Mouse (Mus musculus) embryonic fibroblast, embryonic 13.5 days (primary cell): Measurements from ENCODE around the gene Myh9. TPM values are rescaled to one million over a fixed set of nuclear protein-coding genes. Genes with fewer than 3 reads are reported as not detected.

Source experiments
- H3K27ac ChIP-seq: 2 replicates; pipeline ENCODE4 v1.5.1; 2012; ENCODE audit warnings: low read length, control low read depth, inconsistent platforms; ENCODE audit not compliant: insufficient read depth
- H3K4me1 ChIP-seq: 2 replicates; pipeline ENCODE4 v1.6.1; 2011; ENCODE audit warnings: low read length; ENCODE audit not compliant: control insufficient read depth, insufficient read depth
- H3K4me3 ChIP-seq: 2 replicates; pipeline ENCODE4 v1.5.1; 2011; ENCODE audit warnings: mild to moderate bottlenecking, control low read depth, low read length; ENCODE audit not compliant: insufficient read depth
- CTCF ChIP-seq: IDR thresholded peaks from 2 replicates; pipeline ENCODE4 v1.5.1; 2011; ENCODE audit warnings: mild to moderate bottlenecking, control low read depth, low read length, moderate library complexity, borderline replicate concordance; ENCODE audit not compliant: insufficient read depth
- POLR2A ChIP-seq: IDR thresholded peaks from 2 replicates; pipeline ENCODE4 v1.6.1; 2011; ENCODE audit warnings: low read depth, mild to moderate bottlenecking, control low read depth, low read length, moderate library complexity
- polyA plus RNA-seq: library from polyadenylated mRNA; stranded (reverse); fragments of >200 nt; gene quantifications from 2 replicates; pipeline ENCODE4 v1.2.4, GENCODE M21; 2011; ENCODE audit warnings: low read depth; ENCODE audit not compliant: missing spikeins, insufficient read length

Myh9 gene
- polyA plus RNA-seq, 1 experiment, result 718 TPM

GRCm38 (mm10) chr15:77763702-77764101 is 78.3 kb downstream of the Myh9 start:
- TF ChIP-seq POLR2A (no peak), CTCF (no peak)
- Histone ChIP-seq H3K4me3 (no peak overlapping the region), H3K4me1 (no peaks in the 10 kb centered on the region), H3K27ac (no peak overlapping the region)

DNA sequence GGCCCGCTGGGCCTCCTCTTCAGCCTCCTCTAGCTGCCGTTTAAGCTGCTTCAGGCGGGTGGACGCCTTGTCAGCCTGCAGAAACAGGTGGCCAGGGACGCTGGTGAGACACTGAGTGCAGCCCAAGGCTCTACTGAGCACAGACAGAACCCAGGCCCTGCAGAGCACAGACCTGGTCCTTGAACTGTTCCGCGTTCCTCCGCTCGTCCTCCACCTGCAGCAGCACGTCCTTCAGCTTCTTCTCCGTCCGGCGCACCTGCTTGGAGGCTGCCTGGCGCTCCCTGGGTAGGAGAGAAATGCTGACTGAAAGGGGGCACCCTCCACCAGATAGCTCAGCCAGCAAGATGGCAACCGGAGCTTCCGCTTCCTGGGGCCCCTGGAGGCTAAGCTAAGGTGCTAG is 78.9 kb downstream of the Myh9 start:
- Histone ChIP-seq H3K4me3 (no peak overlapping the region), H3K4me1 (no peaks in the 10 kb centered on the region), H3K27ac (no peak overlapping the region)
- no peak for TF ChIP-seq POLR2A
- no peak for TF ChIP-seq CTCF

- Histone ChIP-seq H3K27ac (no peak overlapping the region), H3K4me3 (no peak overlapping the region), H3K4me1 (no peaks in the 10 kb centered on the region)
- no peak for TF ChIP-seq POLR2A
- peak; percentile 73; the same call in 1 of the 2 replicates for TF ChIP-seq CTCF
Observed at GRCm38 (mm10) chr15:77761561-77762380, 80.2 kb downstream of the Myh9 start.

- no peak overlapping the region for H3K4me3 ChIP-seq
- H3K4me1 ChIP-seq, result no peaks in the 10 kb centered on the region
- TF ChIP-seq POLR2A (no peak), CTCF (no peak)
- no peak overlapping the region for H3K27ac ChIP-seq
Observed at GRCm38 (mm10) chr15:77761083-77761482, 80.9 kb downstream of the Myh9 start.

GRCm38 (mm10) chr15:77760037-77760436 is 81.9 kb downstream of the Myh9 start:
- no peak overlapping the region for H3K4me3 ChIP-seq
- no peaks in the 10 kb centered on the region for H3K4me1 ChIP-seq
- no peak overlapping the region for H3K27ac ChIP-seq
- TF ChIP-seq POLR2A (no peak), CTCF (no peak)

- H3K4me3 ChIP-seq, result no peak overlapping the region
- no peaks in the 10 kb centered on the region for H3K4me1 ChIP-seq
- H3K27ac ChIP-seq, result no peak overlapping the region
- TF ChIP-seq CTCF, result no peak
- no peak for TF ChIP-seq POLR2A
Observed at GRCm38 (mm10) chr15:77757586-77758226, 84.3 kb downstream of the Myh9 start.

DNA sequence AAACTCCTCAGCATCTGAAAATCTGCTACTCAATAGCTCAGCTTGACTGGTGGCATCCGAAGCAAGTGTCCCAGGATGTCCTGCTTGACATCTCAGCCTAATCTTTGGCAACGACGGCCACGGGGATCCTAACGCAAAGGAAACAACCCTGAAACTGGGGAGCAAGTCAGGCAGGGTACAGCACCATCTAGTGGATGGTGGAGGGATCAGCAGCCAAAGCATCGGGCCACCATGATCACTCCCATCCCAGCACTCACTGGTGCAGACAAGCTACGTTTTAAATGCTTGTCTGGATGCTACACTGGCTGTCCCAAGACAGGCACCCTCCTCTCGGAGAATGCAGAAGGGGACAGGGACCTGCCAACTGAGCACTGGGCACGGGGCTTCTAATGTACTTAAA is 85.1 kb downstream of the Myh9 start, which contains the start of gene Apol8:
Gene Apol8 (minus strand): TSS at position 156 of the 400 bp plus-strand sequence.
- Histone ChIP-seq H3K27ac (no peak within 1 kb of the TSS), H3K4me3 (no peak within 1 kb of the TSS)
- TF ChIP-seq CTCF (peak; percentile 94), POLR2A (no peak)

DNA sequence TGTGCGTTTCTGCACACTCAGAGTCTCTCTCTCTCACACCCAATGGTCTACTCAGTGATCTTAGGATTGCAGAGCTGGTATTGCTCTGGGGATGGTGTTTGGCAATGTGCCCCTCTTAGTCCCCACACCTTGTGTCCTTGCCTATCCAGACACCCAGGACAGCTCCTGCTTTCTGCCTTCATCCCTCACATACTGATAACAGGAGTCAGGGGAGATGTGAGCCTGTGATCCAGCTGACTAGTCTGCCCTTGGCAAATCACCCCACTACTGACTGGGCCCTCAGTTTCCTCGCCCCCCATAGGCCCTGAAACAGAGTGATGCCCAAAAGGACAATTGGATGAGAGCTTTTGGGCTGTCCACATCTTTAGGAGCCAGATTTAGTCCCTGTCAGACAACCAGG is 85.9 kb downstream of the Myh9 start:
- Histone ChIP-seq H3K4me3 (no peak overlapping the region), H3K4me1 (no peaks in the 10 kb centered on the region), H3K27ac (no peak overlapping the region)
- no peak for TF ChIP-seq POLR2A
- no peak for TF ChIP-seq CTCF

More for the DNA sequence above, 85.1 kb downstream of the Myh9 start, which contains the start of gene Apol8:
- no peaks in the 10 kb centered on the region for H3K4me1 ChIP-seq

DNA sequence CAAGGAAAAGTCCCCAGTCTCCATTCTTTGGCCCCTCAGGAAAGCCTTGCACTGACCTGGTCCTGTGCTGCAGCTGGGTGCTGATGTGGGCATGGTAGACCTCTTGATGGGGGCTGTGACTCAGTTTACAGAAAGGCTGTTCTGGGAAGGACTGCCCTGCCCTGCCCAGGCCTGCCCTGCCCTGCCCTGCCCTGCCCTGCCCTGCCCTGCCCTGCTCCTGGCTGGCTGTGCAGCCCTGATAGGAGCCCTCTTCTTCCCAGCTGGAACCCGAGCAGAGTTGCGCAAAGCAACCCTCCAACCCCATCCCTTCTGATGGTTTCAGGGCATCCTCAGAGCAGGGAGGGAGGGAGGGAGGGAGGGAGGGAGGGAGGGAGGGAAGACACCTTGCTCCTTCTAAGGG is 86.8 kb downstream of the Myh9 start:
- TF ChIP-seq POLR2A (no peak), CTCF (no peak)
- H3K27ac ChIP-seq, result no peak overlapping the region
- no peaks in the 10 kb centered on the region for H3K4me1 ChIP-seq
- H3K4me3 ChIP-seq, result no peak overlapping the region

- no peak overlapping the region for H3K27ac ChIP-seq
- H3K4me3 ChIP-seq, result no peak overlapping the region
- TF ChIP-seq POLR2A, result no peak
- no peak for TF ChIP-seq CTCF
- no peaks in the 10 kb centered on the region for H3K4me1 ChIP-seq
Observed at GRCm38 (mm10) chr15:77752443-77752842, 89.5 kb downstream of the Myh9 start.
